Mouse (Mus musculus) E14TG2a.4 (cell line): Measurements from ENCODE around the gene Nhsl1.

Experiments
- CTCF ChIP-seq: conservative IDR thresholded peaks from 2 replicates; pipeline ENCODE4 v1.5.1; 2014; ENCODE audit warnings: low read length
- NANOG ChIP-seq: IDR thresholded peaks from 2 replicates; pipeline ENCODE4 v1.6.1; 2014; ENCODE audit warnings: borderline replicate concordance, low read length, mixed read lengths
- POU5F1 ChIP-seq: IDR thresholded peaks from 2 replicates; pipeline ENCODE4 v1.6.1; 2014; ENCODE audit warnings: low read length, borderline replicate concordance

DNA sequence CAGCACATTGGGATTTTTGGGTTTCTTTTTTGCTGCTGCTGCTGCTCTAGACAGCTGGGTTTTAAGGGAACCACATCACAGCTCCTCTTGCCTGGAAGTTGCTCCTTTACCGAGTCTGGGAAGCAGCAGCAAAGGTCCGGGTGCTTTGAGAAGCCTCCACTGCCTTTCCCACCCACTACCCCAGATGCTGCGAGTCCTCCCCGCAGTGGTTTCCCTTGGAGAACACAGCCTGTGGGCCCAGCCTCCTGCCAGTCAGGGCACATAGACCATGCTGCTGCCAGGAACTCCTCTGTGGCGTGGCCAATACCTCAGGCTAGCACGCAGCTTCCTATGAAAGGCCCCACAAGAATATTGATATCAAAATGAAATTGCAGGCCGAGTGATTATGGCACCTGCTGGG is 178.3 kb downstream of the Nhsl1 start:
- TF ChIP-seq CTCF: no peak
- TF ChIP-seq POU5F1: no peak
- TF ChIP-seq NANOG: no peak
